Mouse (Mus musculus): ENCODE measurements around the gene Actr3b.

DNA sequence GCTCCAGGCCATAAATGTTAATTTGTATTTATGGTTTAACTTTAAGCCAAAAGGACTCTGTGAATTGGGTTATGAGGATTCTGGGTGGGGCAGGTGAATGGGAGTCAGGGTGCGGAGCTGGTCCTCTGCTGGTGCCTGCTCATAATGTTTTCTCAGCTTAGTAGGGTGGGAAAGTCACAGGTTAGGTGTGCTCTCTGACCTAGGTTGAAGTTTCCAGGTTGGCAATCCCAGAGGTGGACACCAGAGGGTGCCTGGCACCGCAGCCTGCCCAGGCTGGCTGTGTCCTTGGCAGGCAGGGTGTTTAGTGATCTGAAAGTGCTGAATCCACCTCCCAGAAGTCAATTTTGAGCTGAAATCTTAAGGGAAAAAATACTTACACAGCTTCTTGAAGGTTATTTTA lies 113.2 kb downstream of the Actr3b start:
- no peak for TF ChIP-seq POLR2A (IDR thresholded peaks at IDR 0.05; ENCODE audit: borderline replicate concordance, insufficient read depth, low read length)
- TF ChIP-seq CTCF (IDR thresholded peaks at IDR 0.05; ENCODE audit: borderline replicate concordance, insufficient read depth, low read depth, low read length): peak; percentile 53; the same call in 1 of the 2 replicates
